Mouse (Mus musculus): ENCODE measurements around the gene Nid1. TPM values are rescaled to one million over a fixed set of nuclear protein-coding genes. Genes with fewer than 3 reads are reported as not detected.
"Not testable (repeated sequence)": the region's sequence is repeated elsewhere in the genome, so short reads cannot be mapped to it uniquely, and the experiment has no call there.

Gene Nid1
- polyA plus RNA-seq (2015; fragmentation: Nextera tagmentation; extraction: Ambion mirVana) = 52.5 and 63.2 TPM in 2 replicates

DNA sequence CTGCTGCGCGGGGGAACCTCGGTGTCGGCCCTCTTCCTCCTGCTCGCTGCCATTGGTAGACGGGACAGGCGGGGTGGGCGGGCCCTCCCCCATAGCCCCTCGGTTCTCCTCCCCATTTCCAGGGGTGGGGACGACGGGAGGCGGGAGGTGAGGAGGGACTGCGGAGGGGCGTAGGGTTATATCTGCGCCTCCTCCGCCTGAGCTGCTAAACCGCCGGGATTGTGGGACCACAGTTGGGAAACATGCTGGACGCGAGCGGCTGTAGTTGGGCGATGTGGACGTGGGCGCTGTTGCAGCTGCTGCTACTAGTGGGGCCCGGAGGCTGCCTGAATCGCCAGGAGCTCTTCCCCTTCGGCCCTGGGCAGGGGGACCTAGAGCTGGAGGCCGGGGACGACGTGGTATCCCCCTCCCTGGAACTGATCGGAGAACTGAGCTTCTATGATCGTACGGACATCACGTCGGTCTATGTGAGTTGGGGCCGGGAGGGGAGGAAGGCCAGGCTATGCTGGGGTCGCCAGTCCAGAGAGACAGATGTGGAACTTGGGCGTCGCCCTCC, at the start of gene Nid1:
Gene Nid1, plus strand, starts transcription at position 92 of the 556 bp plus-strand sequence.
- not testable (repeated sequence) for H3K9ac ChIP-seq, H3K36me3 ChIP-seq, H3K27me3 ChIP-seq, H3K4me1 ChIP-seq, H3K27ac ChIP-seq, H3K9me3 ChIP-seq
- under 1% methylated on average over 30 of the region's 39 CpGs for WGBS
- ATAC-seq (ENCODE audit: low FRiP score, low read depth) = peak; percentile 92
- peak within 1 kb of the TSS; percentile 36 for H3K4me3 ChIP-seq
- peak within 1 kb of the TSS; percentile 55 for H3K4me2 ChIP-seq (replicated peaks)

DNA sequence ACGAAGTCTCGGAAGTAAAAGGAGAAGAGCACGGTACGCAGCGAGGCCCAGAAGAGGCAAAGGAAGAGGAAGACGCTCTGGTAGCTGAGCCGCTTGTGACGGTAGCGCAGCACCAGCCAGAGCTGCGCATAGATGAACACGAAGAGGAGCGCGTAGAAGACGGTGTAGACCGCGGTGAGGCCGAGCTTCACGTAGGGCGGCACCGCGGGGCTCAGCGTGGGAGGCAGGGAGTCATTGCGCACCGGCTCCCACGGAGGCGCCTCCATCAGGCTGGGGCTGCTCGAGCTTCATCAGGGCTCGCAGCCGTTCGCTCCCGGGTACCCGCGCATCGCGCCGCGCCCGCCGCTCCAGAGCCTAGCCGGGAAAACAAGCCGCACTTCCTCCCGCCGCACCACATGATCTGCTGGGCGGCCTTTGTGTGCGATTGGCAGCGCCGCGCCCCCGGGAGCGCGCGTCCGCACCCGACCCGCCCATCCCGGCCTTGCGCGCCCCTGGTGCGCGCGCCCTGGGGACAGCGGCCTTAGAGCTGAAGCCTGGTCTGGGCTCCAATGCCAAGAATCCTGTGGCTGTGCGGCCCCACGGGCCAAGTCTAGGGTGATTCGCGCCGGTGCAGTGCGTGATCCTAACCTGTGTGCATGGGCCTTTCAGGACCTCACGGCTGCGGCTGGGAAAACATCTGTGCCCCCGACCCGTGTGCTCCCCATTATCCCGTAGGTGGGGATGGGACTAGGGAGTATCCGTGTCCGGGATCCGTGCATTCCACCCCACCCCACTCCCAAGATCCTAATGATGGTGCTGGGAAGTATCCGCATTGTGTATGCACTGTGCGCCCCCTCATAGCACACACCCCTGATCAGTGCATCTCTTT, 43.9 kb upstream of the Nid1 start, which contains the start of gene Gpr137b:
Gene Gpr137b, minus strand, starts transcription at position 787 of the 868 bp plus-strand sequence.
- H3K4me3 ChIP-seq = peak within 1 kb of the TSS; percentile 44
- H3K4me2 ChIP-seq (replicated peaks) = peak within 1 kb of the TSS; percentile 62
- not testable (repeated sequence) for H3K4me1 ChIP-seq, H3K27ac ChIP-seq, H3K9me3 ChIP-seq, H3K36me3 ChIP-seq, H3K27me3 ChIP-seq
- 0 out of 2 replicates have a peak within 1 kb of the TSS, but pooled peaks have one; percentile 45 for H3K9ac ChIP-seq
- ATAC-seq (ENCODE audit: low FRiP score, low read depth) = peak; percentile 90
- WGBS = under 1% methylated on average over 30 of the region's 78 CpGs

DNA sequence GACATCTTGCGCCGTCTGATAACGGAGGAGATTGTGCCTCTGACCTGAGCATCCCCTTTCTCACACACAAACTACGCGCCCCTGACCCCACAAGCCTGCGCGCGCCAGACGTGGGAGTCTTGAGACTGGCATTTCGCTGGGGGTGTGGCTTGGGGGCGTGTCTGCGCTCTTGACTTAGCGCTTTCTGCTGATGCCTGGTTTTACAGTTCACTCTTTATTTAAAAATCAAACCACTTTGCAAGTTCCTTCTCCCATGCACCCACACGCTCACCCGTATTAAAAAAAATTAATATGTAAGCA, 43.3 kb upstream of the Nid1 start:
- not testable (repeated sequence) for H3K27ac ChIP-seq, H3K27me3 ChIP-seq, H3K36me3 ChIP-seq, H3K9ac ChIP-seq, H3K9me3 ChIP-seq, H3K4me1 ChIP-seq
- peak overlapping the region; percentile 44 for H3K4me3 ChIP-seq
- peak; percentile 60 for ATAC-seq (ENCODE audit: low FRiP score, low read depth)
- under 1% methylated on average over 15 of the region's 15 CpGs for WGBS
- H3K4me2 ChIP-seq (replicated peaks) = peak overlapping the region; percentile 62

DNA sequence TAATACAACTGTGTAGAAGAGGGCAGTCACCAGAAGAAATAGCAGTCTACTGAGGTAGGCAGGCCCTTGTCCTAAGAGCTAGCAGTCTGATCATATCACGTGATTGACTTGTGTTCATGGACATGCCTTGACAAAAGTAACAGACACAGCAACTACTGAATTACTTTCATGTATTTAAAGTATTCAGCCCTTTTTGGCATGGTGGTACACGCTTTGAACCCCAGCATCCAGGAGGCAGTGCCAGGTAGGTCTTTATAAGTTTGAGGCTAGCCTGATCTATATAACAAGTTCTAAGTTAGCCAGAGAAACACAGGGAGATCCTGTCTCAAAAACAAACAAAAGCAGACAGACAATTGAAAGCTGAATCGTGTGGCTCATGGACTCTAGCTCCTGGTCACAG, 36.5 kb upstream of the Nid1 start:
- not testable (repeated sequence) for ATAC-seq (ENCODE audit: low FRiP score, low read depth); H3K9me3 ChIP-seq; H3K36me3 ChIP-seq; H3K4me2 ChIP-seq (replicated peaks); H3K27me3 ChIP-seq; H3K9ac ChIP-seq; H3K4me3 ChIP-seq; H3K27ac ChIP-seq; H3K4me1 ChIP-seq
- WGBS = 79% methylated on average over 3 of the region's 3 CpGs

DNA sequence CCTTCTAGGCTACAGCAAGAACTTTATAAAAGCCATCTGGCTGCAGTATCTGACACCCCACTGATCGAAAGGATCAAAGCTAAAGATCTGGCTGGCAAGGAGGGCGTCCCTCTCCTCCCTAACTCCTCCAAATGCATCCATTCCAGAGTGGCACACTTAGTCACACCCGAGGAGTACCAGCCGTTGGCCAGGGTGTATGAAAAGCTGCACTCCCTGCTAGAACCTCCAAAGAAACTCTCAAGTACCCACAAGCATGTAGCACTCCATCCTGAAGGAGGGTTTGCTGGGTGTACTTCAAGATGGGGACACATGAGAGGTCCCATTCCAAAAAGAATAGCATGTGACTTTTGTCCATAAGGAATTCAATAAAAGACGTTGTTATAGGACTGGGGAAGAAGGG, 34.5 kb upstream of the Nid1 start:
- 59% methylated on average over 5 of the region's 5 CpGs for WGBS
- H3K4me1 ChIP-seq; H3K4me3 ChIP-seq; H3K9me3 ChIP-seq; H3K4me2 ChIP-seq (replicated peaks); H3K9ac ChIP-seq; H3K27me3 ChIP-seq; H3K27ac ChIP-seq; ATAC-seq (ENCODE audit: low FRiP score, low read depth); H3K36me3 ChIP-seq: not testable (repeated sequence)

DNA sequence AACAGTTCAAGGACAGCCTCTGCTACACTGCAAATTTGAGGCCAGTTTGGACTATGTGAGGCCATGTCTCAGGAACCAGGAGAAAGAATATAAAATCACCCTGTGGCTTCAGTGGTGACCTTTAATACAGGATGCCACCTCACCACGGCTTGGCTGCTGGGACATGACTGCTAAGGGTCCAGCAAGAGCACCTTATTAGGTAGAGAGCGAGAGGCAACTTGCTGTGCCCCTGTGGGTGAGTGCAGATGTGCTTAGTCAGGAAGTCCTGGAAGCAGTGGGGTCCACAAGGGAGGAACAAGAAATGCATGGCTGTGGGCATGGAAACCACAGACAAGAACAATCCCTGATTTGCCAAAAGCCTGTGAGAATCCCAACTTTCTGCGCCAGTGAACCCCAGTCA, 34.0 kb upstream of the Nid1 start:
- not testable (repeated sequence) for H3K9ac ChIP-seq; H3K36me3 ChIP-seq; H3K4me3 ChIP-seq; H3K4me2 ChIP-seq (replicated peaks); H3K9me3 ChIP-seq; H3K4me1 ChIP-seq; ATAC-seq (ENCODE audit: low FRiP score, low read depth); H3K27me3 ChIP-seq; H3K27ac ChIP-seq
- 91% methylated on average over 3 of the region's 3 CpGs for WGBS

DNA sequence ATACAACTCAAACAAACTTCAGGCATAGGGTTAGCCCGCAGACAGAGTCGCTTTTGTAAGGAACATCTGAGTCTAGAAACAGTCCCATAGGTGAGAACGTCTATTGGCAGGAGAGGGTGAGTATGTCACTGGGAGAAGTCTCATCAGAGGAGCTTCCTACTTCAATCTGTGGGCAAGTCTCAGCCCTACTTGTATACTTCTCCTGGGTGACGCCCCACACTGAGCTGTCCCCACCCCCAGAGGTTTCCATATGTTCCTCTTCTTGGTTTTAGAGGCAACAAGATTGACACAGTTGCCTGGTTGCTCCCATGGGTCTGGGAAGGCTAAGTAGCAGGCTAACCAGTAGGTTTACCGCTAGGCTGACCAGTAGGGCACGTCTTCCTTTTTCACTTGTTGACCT, 33.5 kb upstream of the Nid1 start:
- H3K27ac ChIP-seq; H3K9me3 ChIP-seq; H3K4me2 ChIP-seq (replicated peaks); H3K4me1 ChIP-seq; H3K27me3 ChIP-seq; ATAC-seq (ENCODE audit: low FRiP score, low read depth); H3K9ac ChIP-seq; H3K36me3 ChIP-seq; H3K4me3 ChIP-seq: not testable (repeated sequence)
- WGBS = 80% methylated on average over 4 of the region's 6 CpGs

DNA sequence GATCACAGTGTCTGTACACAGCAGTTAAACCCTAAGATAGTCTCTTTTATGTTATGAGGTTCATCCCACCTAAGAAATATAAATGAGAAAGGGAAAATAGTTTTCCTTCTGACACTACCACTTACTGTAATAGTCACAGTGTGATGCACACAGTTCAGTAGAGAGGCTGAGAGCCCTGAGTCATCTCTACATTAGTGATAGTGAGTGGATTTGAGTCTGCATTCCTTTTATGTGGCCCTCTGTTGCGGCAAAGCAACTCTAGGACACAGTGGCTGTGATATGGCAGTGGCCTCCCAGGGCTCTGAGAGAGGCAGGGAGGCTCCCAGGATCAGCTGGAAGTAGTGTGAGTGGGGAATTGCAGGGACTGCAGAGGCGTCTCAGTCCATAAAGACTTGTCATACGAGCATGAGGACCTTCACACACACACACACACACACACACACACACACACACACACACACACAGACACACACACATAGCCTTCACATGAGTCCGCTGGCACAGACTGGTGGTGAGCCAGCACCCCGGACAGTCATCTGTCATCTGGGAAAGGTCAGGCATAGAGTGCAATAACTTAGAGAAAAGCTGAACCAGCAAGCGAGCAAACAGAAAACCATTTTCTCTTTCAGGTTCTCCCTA, 32.7 kb upstream of the Nid1 start:
- H3K27me3 ChIP-seq; H3K9ac ChIP-seq; ATAC-seq (ENCODE audit: low FRiP score, low read depth); H3K4me1 ChIP-seq; H3K4me3 ChIP-seq; H3K4me2 ChIP-seq (replicated peaks); H3K9me3 ChIP-seq; H3K36me3 ChIP-seq; H3K27ac ChIP-seq: not testable (repeated sequence)
- WGBS = 90% methylated on average over 5 of the region's 6 CpGs

DNA sequence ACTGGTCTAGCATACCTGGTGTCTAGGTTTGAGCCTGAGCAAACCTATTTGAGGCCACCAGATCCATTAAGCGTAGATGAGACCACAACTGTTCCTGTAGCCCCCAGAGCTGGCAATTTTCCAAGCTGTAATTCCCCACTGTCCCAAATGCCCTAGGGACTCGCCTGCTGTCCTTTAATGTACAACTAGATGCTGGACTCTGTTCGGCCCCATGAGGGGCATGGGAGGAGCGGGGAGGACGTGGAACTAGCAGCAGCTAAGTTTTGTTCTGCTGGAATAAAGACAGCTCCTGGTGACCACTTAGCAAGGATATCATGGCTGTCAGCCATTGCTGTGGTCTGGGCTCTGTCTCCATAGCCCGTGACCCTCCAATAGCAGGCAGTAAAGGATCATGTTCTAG, 31.8 kb upstream of the Nid1 start:
- not testable (repeated sequence) for H3K36me3 ChIP-seq; H3K4me1 ChIP-seq; H3K9ac ChIP-seq; H3K9me3 ChIP-seq; H3K27ac ChIP-seq; H3K4me3 ChIP-seq; H3K4me2 ChIP-seq (replicated peaks); H3K27me3 ChIP-seq; ATAC-seq (ENCODE audit: low FRiP score, low read depth)
- no CpG with 5 or more reads among the region's 6 CpGs for WGBS

DNA sequence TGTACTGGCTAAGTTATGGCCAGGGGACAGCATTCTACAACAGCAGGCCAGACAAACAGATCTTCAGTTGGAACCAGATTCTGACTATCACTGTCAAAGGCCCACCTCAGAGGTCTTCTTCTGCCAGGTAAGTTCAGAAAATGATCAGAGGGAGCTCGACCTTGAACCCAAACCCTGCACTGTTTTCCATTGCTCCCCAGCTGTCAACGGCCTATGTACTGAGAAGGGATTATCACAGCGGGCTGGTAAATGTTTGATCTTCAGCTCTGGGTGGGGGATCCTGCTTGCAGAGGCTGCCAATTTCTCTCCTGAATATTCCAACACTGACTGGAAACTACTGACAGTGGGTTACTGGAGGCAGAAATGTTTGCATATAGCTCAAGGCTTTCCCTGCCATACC, 23.1 kb upstream of the Nid1 start:
- H3K4me3 ChIP-seq = no peak overlapping the region
- no peak overlapping the region for H3K27ac ChIP-seq
- 81% methylated on average over 3 of the region's 3 CpGs for WGBS
- no peaks in the 10 kb centered on the region for H3K27me3 ChIP-seq
- no peaks in the 10 kb centered on the region for H3K4me1 ChIP-seq
- no peak overlapping the region for H3K9ac ChIP-seq
- no peaks in the 10 kb centered on the region for H3K9me3 ChIP-seq
- no peak overlapping the region for H3K4me2 ChIP-seq (replicated peaks)
- H3K36me3 ChIP-seq = no peaks in the 10 kb centered on the region
- ATAC-seq (ENCODE audit: low FRiP score, low read depth) = no peak

DNA sequence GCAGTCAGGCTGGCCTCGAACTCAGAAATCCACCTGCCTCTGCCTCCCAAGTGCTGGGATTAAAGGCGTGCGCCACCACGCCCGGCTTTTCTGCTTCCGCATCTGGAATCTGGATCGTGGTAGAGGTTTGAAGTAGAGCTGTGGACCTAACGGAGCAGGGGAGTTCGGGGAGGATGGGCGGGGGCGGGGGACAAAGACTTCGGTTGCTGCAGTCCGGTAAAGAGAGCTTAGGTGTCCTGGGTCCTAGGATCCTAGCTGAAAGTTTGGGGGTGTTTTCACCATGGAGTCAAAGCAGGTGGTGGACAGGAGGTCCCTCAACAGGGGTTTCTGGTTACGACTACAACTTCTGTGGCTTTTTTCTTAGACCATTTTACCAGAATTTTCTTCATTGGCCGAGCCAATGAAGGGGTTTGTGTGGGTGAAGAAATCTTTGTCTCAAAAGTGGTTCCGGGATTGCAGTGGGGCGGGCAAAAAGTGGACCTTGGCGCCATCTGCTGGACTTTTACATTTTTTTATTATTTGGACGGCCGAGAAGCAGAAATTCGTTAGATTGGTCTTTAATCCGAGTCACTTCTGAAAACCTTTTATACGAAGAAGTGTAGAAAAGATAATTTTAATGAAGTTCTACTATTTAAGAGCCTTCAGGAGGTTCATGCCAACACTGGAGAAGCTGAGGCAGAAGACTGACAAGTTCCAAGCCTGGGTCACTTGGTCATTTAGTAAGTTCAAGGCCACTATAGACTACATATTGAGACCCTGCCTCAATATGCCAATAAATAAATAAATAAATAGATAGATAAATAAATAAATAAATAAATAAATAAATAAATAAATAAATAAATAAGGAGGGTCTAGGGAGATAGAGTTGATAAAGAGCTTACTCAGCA, 22.0 kb upstream of the Nid1 start:
- not testable (repeated sequence) for H3K9me3 ChIP-seq, H3K4me3 ChIP-seq, H3K27ac ChIP-seq, H3K9ac ChIP-seq, H3K4me1 ChIP-seq, H3K27me3 ChIP-seq, H3K36me3 ChIP-seq
- peak; percentile 76; the same call in 1 of the 2 replicates for ATAC-seq (ENCODE audit: low FRiP score, low read depth)
- 36% methylated on average over 23 of the region's 23 CpGs for WGBS
- peak overlapping the region; percentile 37 for H3K4me2 ChIP-seq (replicated peaks)

DNA sequence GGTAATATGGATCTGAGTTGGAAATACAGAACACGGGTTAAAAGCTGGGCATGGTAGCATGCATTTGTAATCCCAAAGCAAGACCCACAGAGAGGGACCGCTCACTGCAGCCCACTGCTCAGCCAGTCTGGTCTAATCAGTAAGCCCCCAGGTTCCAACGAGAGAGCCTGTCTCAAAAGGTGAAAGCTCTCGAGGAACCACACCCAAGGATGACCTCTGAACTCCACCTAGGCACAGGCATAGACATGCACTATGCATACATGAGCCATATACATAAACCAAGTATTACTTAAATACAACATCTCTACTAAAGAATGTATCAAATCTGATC, 21.4 kb upstream of the Nid1 start:
- 0 out of 2 replicates have a peak, but pooled peaks have one; percentile 32 for ATAC-seq (ENCODE audit: low FRiP score, low read depth)
- 71% methylated on average over 3 of the region's 4 CpGs for WGBS

More for the DNA sequence above, 21.4 kb upstream of the Nid1 start:
- H3K27ac ChIP-seq; H3K27me3 ChIP-seq; H3K36me3 ChIP-seq; H3K9ac ChIP-seq; H3K4me1 ChIP-seq; H3K4me3 ChIP-seq; H3K9me3 ChIP-seq; H3K4me2 ChIP-seq (replicated peaks): not testable (repeated sequence)
